Mouse (Mus musculus) cerebellum, postnatal 14 days (tissue): Measurements from ENCODE around the gene Prl2b1.

Experiments
- DNase-seq, 2 experiments: peaks; one replicate each; pipeline ENCODE4 v3.0.0; 2021; ENCODE audit warnings: mixed read lengths in 2 of 2

Prl2b1 gene

GRCm38 (mm10) chr13:27390746-27391145 lies at the start of gene Prl2b1:
TSS of gene Prl2b1 (minus strand) at chr13:27390846.
- DNase-seq = no peak

DNA sequence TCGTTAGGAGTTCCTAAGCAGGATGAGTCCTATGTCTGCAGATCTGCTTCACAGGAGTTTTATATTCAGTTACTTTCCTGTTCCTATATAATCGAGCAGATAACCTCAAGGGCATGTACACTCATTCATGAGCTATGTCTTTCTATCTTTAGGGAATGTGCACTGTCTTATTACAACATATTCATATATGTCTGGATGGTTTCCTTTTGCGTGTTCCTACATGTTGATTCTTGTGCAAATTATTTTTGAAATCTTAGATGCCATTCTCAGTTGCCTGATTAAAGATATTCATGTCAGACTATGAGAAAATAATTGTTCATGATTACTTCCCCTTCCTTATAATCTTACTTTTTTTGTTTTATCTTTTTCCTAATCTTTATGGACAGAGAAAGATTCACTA lies 47.9 kb upstream of the Prl2b1 start, which contains the start of gene Prl8a6:
Gene Prl8a6, minus strand, starts transcription at position 101 of the 400 bp plus-strand sequence.
- DNase-seq = no peak

DNA sequence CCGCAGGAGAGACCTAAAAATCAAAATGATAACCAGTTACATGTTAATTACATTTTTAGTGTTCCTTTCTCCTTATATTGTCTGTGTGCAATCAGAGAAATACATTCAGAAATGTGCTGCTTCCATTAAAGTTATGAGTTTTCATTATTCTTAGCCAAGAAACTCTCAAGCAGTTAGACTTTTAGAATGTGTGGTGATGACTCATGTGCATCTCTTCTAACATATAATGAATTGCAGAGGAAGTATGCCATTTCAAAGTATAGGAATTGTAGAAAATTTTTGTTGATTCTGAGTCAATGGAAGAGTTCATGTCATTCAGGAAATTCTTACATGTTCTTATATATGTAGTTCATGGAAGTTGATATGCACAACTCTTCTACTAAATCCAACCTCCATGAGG lies 42.5 kb upstream of the Prl2b1 start:
- no peak for DNase-seq

DNA sequence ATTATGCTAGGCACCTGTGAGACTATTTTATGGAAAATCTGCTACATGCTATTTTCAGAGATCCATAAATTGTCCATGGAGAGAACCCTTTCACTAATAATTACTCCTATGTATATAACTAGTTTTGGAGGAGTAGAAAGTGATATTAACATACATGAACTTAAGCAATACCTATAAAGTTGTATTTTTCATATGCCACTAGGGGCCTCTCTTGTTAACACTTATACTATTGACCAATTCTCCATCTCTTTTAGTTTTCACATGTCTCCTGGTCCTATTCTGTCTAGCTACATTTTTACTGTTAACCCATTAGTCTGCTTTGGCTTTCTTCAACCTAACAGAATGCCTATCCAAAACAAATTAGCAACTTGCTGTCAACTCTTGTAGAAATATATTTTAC lies 23.0 kb upstream of the Prl2b1 start:
- DNase-seq = no peak

- peak; percentile 78 to 81 for DNase-seq
These were observed 8.5 kb upstream of the Prl2b1 start for GRCm38 (mm10) chr13:27399061-27399724.

DNA sequence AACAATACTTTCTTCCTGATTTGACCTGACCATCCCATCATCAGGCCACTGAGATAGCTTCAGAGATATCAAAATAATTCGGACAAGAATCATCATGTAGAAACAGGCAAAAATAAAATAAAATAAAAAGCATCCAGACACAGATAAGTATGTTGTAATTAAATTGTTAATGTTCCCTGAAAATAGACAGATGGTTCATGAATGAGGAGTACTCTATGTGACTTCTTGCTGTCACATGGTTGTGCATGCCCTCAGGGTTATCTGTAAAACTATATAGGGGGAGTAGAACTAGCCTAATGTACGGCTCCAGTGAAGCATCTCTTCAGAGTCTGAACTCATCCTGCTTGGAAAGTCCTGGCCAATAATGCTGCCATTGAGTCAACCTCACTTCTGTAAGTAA lies 45.3 kb downstream of the Prl2b1 start, which contains the start of gene Prl8a2:
Gene Prl8a2, plus strand, starts transcription at position 301 of the 400 bp plus-strand sequence.
- DNase-seq = no peak

DNA sequence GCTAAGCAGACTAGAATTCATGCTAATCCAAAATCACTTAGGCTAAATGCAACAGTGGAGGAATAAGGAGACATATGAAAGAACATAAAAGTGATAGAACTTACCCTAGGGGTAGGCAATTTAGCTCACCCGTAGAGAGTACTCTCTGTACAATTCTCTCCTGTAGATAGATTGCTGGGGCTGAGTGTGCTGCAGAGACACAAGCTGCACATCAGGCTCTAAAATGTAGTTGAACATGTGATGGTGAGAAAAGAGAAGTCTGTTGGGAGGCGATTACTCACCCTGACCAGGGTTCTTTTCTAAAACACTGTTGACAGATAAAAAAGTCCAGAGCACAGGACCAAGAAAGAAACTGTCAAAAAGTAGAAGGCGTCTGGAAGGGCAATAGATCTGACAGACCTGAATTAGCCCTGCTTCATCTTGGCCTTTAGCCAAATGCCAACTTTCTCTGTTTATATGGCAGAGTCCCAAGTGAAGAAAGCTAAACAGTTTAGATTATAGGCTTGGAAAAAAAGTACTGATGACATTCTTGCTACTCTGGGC lies 47.8 kb downstream of the Prl2b1 start:
- DNase-seq = peak in 1 of 2 experiments; percentile 1

- no peak for DNase-seq
These were observed 55.7 kb downstream of the Prl2b1 start for GRCm38 (mm10) chr13:27334989-27335388.
